Mouse (Mus musculus): ENCODE measurements at regions not wholly inside any gene's neighbourhood (a gene's known extent, or its start where the extent isn't known, plus 50 kb on each side); places are given as distances from the start of the nearest gene placed in this dataset.

DNA sequence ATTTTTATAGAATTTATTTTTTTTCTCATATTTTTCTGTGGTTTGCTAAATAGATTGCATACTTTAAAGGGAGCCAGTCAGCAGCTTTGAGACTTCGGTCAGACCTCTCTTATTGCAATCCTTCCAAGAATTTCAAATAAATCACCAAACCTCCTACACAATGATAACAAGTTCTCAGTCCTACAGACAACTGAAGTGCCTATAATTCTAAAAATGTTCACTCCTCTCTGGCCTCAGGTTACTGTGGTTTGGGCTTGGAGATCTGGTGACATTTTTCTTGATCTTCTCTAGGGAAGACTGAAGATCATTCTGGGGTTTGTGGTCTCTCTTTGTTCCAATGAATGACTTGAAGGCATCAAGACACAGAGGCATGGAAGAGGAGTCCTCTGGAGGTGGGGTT, 326.6 kb downstream of the Cxcl12 start:
- no peak overlapping the region for H3K27ac ChIP-seq (replicated peaks; ENCODE audit: low read depth, low read length)
- no peak overlapping the region for H3K4me2 ChIP-seq (ENCODE audit: low read depth, low read length)
- H3K36me3 ChIP-seq (replicated peaks; ENCODE audit: control insufficient read depth, insufficient read depth, low read depth, low read length): no peaks in the 10 kb centered on the region
- WGBS: 95% methylated on average over 1 of the region's 1 CpGs
- no peak overlapping the region for H3K4me3 ChIP-seq (ENCODE audit: low read depth, low read length)
- H3K9me3 ChIP-seq (replicated peaks; ENCODE audit: control insufficient read depth, low read length): no peaks in the 10 kb centered on the region
- no peak overlapping the region for H3K9ac ChIP-seq (replicated peaks; ENCODE audit: low read length)
- no peaks in the 10 kb centered on the region for H3K4me1 ChIP-seq (ENCODE audit: control insufficient read depth, insufficient read depth, low read length)
- no peak for DNase-seq (ENCODE audit: low spot score)
- no peak for ATAC-seq (replicated peaks; ENCODE audit: insufficient number of reproducible peaks, low FRiP score, low TSS enrichment, low read depth)
- no peaks in the 10 kb centered on the region for H3K27me3 ChIP-seq (ENCODE audit: control insufficient read depth, insufficient read depth, low read length)

DNA sequence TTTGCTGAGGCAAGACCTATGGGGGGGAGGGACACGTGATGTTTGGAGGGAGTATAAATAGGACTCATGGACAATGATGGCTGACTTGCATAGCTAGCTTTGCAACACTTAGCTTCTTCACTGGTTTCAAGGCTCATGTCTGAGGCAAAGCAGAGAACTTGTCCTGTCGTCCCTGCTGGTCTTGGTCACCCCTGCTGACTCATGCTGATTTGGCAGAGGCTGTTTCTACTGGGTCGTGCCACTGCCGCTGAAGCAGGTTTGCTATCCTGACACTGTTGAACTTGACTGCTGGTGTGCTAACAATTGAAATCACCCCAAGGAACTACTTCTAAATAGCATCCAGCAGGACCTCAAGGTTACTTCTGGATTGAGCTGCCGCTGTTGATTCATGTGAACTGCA, 329.0 kb downstream of the Cxcl12 start:
- H3K4me1 ChIP-seq (ENCODE audit: control insufficient read depth, insufficient read depth, low read length): no peaks in the 10 kb centered on the region
- no peaks in the 10 kb centered on the region for H3K9me3 ChIP-seq (replicated peaks; ENCODE audit: control insufficient read depth, low read length)
- no peaks in the 10 kb centered on the region for H3K27me3 ChIP-seq (ENCODE audit: control insufficient read depth, insufficient read depth, low read length)
- no peak overlapping the region for H3K27ac ChIP-seq (replicated peaks; ENCODE audit: low read depth, low read length)
- H3K4me2 ChIP-seq (ENCODE audit: low read depth, low read length): no peak overlapping the region
- DNase-seq (ENCODE audit: low spot score) (no peak), ATAC-seq (replicated peaks; ENCODE audit: insufficient number of reproducible peaks, low FRiP score, low TSS enrichment, low read depth) (no peak)
- 79% methylated on average over 5 of the region's 5 CpGs for WGBS
- no peaks in the 10 kb centered on the region for H3K36me3 ChIP-seq (replicated peaks; ENCODE audit: control insufficient read depth, insufficient read depth, low read depth, low read length)
- no peak overlapping the region for H3K4me3 ChIP-seq (ENCODE audit: low read depth, low read length)
- H3K9ac ChIP-seq (replicated peaks; ENCODE audit: low read length): no peak overlapping the region

DNA sequence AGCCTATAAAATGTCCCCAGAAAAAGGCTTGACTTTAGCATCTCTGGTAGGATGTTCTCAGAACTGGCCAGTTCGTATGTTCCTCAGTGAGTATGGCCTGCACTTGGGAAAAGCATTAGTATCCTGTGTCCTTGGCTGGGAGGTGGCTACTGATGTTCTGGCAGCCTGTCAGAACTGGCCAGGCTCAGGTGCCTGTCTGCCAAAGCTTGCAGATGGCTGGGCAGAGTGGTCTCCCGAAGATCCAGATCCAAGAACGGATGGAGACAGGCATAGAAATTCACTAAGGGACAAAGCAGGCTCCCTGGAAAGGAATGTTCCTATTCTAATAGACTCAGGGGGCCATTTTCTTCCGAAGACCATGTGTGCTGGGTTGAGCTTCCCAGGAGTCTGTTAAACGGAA, 329.6 kb downstream of the Cxcl12 start:
- ATAC-seq (replicated peaks; ENCODE audit: insufficient number of reproducible peaks, low FRiP score, low TSS enrichment, low read depth) (no peak), DNase-seq (ENCODE audit: low spot score) (no peak)
- Histone ChIP-seq H3K9me3 (replicated peaks; ENCODE audit: control insufficient read depth, low read length) (no peaks in the 10 kb centered on the region), H3K27ac (replicated peaks; ENCODE audit: low read depth, low read length) (no peak overlapping the region), H3K4me1 (ENCODE audit: control insufficient read depth, insufficient read depth, low read length) (no peaks in the 10 kb centered on the region), H3K36me3 (replicated peaks; ENCODE audit: control insufficient read depth, insufficient read depth, low read depth, low read length) (no peaks in the 10 kb centered on the region), H3K9ac (replicated peaks; ENCODE audit: low read length) (no peak overlapping the region), H3K27me3 (ENCODE audit: control insufficient read depth, insufficient read depth, low read length) (no peaks in the 10 kb centered on the region), H3K4me3 (ENCODE audit: low read depth, low read length) (no peak overlapping the region), H3K4me2 (ENCODE audit: low read depth, low read length) (no peak overlapping the region)
- WGBS: 88% methylated on average over 5 of the region's 5 CpGs

DNA sequence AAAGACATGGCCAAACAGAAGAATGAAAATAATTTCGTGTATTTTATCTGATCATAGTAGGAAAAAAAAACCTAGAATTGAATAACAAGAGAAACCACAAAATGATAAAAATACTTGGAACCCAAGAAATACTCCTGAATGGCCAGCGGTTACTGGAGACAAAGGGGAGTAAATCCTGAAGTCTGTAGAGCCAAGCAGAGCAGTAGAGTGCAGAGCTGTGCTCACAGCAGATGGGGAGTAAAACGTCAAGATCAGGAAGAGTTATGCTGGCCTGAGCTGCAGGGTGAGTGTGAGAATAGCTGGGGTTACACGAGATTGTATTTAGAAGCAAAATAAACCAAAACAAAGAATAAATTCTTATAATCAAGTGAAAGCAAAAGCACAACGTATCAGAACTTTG, 334.0 kb downstream of the Cxcl12 start:
- DNase-seq (ENCODE audit: low spot score): no peak
- WGBS: 71% methylated on average over 5 of the region's 5 CpGs
- no peaks in the 10 kb centered on the region for H3K27me3 ChIP-seq (ENCODE audit: control insufficient read depth, insufficient read depth, low read length)
- H3K4me2 ChIP-seq (ENCODE audit: low read depth, low read length): no peak overlapping the region
- H3K36me3 ChIP-seq (replicated peaks; ENCODE audit: control insufficient read depth, insufficient read depth, low read depth, low read length): no peaks in the 10 kb centered on the region
- H3K4me1 ChIP-seq (ENCODE audit: control insufficient read depth, insufficient read depth, low read length): no peaks in the 10 kb centered on the region
- no peak for ATAC-seq (replicated peaks; ENCODE audit: insufficient number of reproducible peaks, low FRiP score, low TSS enrichment, low read depth)
- no peaks in the 10 kb centered on the region for H3K9me3 ChIP-seq (replicated peaks; ENCODE audit: control insufficient read depth, low read length)
- no peak overlapping the region for H3K4me3 ChIP-seq (ENCODE audit: low read depth, low read length)
- no peak overlapping the region for H3K27ac ChIP-seq (replicated peaks; ENCODE audit: low read depth, low read length)
- no peak overlapping the region for H3K9ac ChIP-seq (replicated peaks; ENCODE audit: low read length)

DNA sequence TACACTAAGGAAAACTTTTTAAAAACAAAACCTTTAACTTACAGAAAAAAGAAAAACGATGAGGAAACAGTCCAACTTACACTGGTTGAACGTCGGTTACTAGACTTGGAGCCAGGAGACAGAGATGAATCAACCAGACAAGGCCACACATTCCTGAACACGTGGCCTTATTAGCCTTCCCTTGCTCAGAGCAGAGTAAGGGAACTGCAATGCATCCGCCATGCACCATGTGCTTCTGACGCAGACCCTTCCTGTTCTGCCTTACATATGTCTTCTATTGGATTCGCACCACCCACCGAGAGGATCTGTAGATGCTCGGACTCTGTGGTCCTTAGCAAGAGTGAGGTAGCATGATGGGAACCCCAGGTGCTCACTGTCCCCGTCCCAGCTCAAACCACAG, 336.2 kb upstream of the Zfp637 start:
- WGBS: 79% methylated on average over 10 of the region's 10 CpGs
- ATAC-seq (replicated peaks; ENCODE audit: insufficient number of reproducible peaks, low FRiP score, low TSS enrichment, low read depth) (no peak), DNase-seq (ENCODE audit: low spot score) (no peak)
- H3K27ac ChIP-seq (replicated peaks; ENCODE audit: low read depth, low read length): no peak overlapping the region
- H3K36me3 ChIP-seq (replicated peaks; ENCODE audit: control insufficient read depth, insufficient read depth, low read depth, low read length): no peaks in the 10 kb centered on the region
- H3K9ac ChIP-seq (replicated peaks; ENCODE audit: low read length): no peak overlapping the region
- no peaks in the 10 kb centered on the region for H3K4me1 ChIP-seq (ENCODE audit: control insufficient read depth, insufficient read depth, low read length)
- no peaks in the 10 kb centered on the region for H3K9me3 ChIP-seq (replicated peaks; ENCODE audit: control insufficient read depth, low read length)
- H3K27me3 ChIP-seq (ENCODE audit: control insufficient read depth, insufficient read depth, low read length): no peaks in the 10 kb centered on the region
- no peak overlapping the region for H3K4me3 ChIP-seq (ENCODE audit: low read depth, low read length)
- H3K4me2 ChIP-seq (ENCODE audit: low read depth, low read length): no peak overlapping the region

DNA sequence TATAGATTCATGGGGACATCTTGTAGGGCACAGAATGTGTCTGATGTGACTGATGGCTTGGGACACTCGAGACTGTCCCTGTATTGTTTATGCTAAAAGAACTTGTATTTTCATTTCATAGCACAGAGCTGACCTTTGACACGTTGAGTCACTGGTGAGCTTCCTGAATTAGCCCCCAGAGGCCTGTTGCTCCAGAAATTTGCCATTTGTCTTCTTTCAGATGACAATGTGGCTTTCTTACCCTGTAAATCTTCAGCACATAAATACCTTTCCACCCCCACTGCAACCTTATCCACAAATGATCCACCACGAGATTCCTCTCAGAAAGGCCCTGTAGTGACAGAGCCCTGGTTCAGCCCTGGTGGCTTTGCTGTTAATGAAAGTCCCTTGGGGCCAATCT, 335.5 kb upstream of the Zfp637 start:
- no peak overlapping the region for H3K4me3 ChIP-seq (ENCODE audit: low read depth, low read length)
- H3K36me3 ChIP-seq (replicated peaks; ENCODE audit: control insufficient read depth, insufficient read depth, low read depth, low read length): no peaks in the 10 kb centered on the region
- H3K9ac ChIP-seq (replicated peaks; ENCODE audit: low read length): no peak overlapping the region
- DNase-seq (ENCODE audit: low spot score) (no peak), ATAC-seq (replicated peaks; ENCODE audit: insufficient number of reproducible peaks, low FRiP score, low TSS enrichment, low read depth) (no peak)
- H3K27me3 ChIP-seq (ENCODE audit: control insufficient read depth, insufficient read depth, low read length): no peaks in the 10 kb centered on the region
- no peak overlapping the region for H3K4me2 ChIP-seq (ENCODE audit: low read depth, low read length)
- no peak overlapping the region for H3K27ac ChIP-seq (replicated peaks; ENCODE audit: low read depth, low read length)
- H3K4me1 ChIP-seq (ENCODE audit: control insufficient read depth, insufficient read depth, low read length): no peaks in the 10 kb centered on the region
- WGBS: 25% methylated on average over 3 of the region's 3 CpGs
- H3K9me3 ChIP-seq (replicated peaks; ENCODE audit: control insufficient read depth, low read length): no peaks in the 10 kb centered on the region

DNA sequence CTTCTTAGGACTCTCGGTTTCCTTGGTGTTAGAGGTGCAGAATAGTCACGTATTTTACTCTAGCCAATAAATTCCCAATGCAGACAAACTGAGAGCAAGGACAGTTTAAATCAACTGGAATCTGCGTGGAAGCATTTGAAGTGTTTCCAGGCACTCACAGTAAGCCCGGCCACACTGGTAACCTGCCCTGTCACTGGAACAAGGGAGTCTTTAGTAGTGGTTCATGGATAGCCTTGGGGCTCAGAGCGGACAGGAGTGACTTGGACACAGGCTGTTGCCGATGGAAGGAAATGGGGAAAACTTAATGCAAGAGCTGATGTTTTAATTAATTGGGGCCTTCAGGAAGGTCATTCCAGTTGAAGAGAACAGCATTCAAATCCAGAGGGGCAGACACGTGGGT, 334.4 kb upstream of the Zfp637 start:
- 42% methylated on average over 7 of the region's 7 CpGs for WGBS
- no peak overlapping the region for H3K4me2 ChIP-seq (ENCODE audit: low read depth, low read length)
- no peaks in the 10 kb centered on the region for H3K36me3 ChIP-seq (replicated peaks; ENCODE audit: control insufficient read depth, insufficient read depth, low read depth, low read length)
- H3K4me1 ChIP-seq (ENCODE audit: control insufficient read depth, insufficient read depth, low read length): no peaks in the 10 kb centered on the region
- ATAC-seq (replicated peaks; ENCODE audit: insufficient number of reproducible peaks, low FRiP score, low TSS enrichment, low read depth): no peak
- no peaks in the 10 kb centered on the region for H3K27me3 ChIP-seq (ENCODE audit: control insufficient read depth, insufficient read depth, low read length)
- H3K4me3 ChIP-seq (ENCODE audit: low read depth, low read length): no peak overlapping the region
- no peak overlapping the region for H3K27ac ChIP-seq (replicated peaks; ENCODE audit: low read depth, low read length)
- no peak overlapping the region for H3K9ac ChIP-seq (replicated peaks; ENCODE audit: low read length)
- H3K9me3 ChIP-seq (replicated peaks; ENCODE audit: control insufficient read depth, low read length): no peaks in the 10 kb centered on the region
- no peak for DNase-seq (ENCODE audit: low spot score)

DNA sequence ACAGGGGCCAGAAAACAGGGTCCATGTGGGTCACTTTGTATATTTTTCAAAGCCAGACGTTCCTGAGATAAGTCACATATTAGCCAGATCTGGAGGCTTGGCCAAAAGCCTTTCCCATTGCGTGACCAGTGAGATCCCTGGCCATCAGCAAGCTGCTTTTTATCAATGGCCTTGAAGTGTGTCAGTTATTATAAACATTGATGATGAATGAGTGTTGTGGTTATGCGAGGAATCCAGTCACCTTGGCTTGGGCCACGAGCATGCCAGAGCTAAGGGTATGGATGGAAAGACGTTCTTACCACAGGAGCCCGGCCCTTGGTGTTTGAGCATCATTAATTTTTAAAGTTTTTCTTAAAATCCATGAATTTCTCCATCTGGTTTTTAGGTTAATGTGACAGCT, 332.1 kb upstream of the Zfp637 start:
- Histone ChIP-seq H3K9me3 (replicated peaks; ENCODE audit: control insufficient read depth, low read length) (no peaks in the 10 kb centered on the region), H3K36me3 (replicated peaks; ENCODE audit: control insufficient read depth, insufficient read depth, low read depth, low read length) (no peaks in the 10 kb centered on the region), H3K4me2 (ENCODE audit: low read depth, low read length) (no peak overlapping the region), H3K27me3 (ENCODE audit: control insufficient read depth, insufficient read depth, low read length) (no peaks in the 10 kb centered on the region), H3K4me3 (ENCODE audit: low read depth, low read length) (no peak overlapping the region), H3K27ac (replicated peaks; ENCODE audit: low read depth, low read length) (no peak overlapping the region), H3K4me1 (ENCODE audit: control insufficient read depth, insufficient read depth, low read length) (no peaks in the 10 kb centered on the region), H3K9ac (replicated peaks; ENCODE audit: low read length) (no peak overlapping the region)
- DNase-seq (ENCODE audit: low spot score) (no peak), ATAC-seq (replicated peaks; ENCODE audit: insufficient number of reproducible peaks, low FRiP score, low TSS enrichment, low read depth) (no peak)
- WGBS: 72% methylated on average over 6 of the region's 6 CpGs

DNA sequence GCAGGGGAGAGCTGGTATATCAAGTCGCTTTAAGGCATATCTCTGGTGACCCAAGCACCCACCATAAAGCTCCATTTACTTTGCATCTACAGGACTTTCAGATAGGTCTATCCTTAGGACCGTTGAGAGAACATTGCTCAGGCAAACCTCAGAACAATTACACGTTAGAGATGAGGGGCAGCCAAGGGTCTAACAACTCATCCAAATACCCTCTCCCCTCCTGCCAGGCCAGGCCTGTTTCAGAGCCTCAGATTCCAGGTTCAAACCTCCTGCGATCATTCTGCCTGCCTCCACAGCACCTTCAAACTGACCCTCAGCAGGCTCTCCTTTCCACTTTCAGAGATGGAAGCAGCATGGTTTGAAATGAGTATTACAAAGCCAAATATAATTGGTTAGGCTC, 331.0 kb upstream of the Zfp637 start:
- Histone ChIP-seq H3K27me3 (ENCODE audit: control insufficient read depth, insufficient read depth, low read length) (no peaks in the 10 kb centered on the region), H3K36me3 (replicated peaks; ENCODE audit: control insufficient read depth, insufficient read depth, low read depth, low read length) (no peaks in the 10 kb centered on the region), H3K9ac (replicated peaks; ENCODE audit: low read length) (no peak overlapping the region), H3K4me3 (ENCODE audit: low read depth, low read length) (no peak overlapping the region), H3K9me3 (replicated peaks; ENCODE audit: control insufficient read depth, low read length) (no peaks in the 10 kb centered on the region), H3K4me2 (ENCODE audit: low read depth, low read length) (no peak overlapping the region), H3K27ac (replicated peaks; ENCODE audit: low read depth, low read length) (no peak overlapping the region), H3K4me1 (ENCODE audit: control insufficient read depth, insufficient read depth, low read length) (no peaks in the 10 kb centered on the region)
- ATAC-seq (replicated peaks; ENCODE audit: insufficient number of reproducible peaks, low FRiP score, low TSS enrichment, low read depth): no peak
- WGBS: 97% methylated on average over 4 of the region's 4 CpGs
- DNase-seq (ENCODE audit: low spot score): no peak
